Mouse (Mus musculus): ENCODE data around the gene Hoxc12.

Hoxc12 gene

DNA sequence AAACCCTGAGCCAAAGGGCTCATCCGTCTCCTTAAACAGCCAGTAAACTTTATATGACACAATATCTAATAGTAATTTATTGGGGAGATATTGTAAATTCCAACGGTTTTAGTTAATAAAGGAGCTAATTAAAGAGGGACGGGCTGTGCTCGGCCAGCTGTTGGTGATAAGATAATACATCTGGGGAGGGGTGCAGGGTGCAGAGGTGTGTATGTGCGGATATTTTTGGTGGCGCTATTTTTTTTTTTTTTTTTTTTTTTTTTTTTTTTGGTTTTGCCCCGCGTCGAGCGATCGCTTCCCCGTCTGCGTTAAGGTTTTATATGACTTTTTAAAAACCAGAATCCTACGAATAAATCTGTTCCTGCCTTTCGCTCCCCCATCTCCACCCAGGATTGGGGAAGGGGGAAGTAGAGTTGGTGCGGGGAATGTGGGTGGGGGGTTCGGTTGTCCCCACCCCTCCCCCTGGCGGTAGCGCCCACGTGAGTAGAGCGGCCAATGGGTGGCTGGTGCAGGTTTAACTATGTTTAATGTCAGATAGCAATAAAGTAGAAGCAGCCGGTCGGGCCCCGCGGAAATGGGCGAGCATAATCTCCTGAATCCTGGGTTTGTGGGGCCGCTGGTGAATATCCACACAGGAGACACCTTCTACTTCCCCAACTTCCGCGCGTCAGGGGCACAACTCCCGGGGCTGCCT is at the start of gene Hoxc12:
Hoxc12 (plus strand) TSS at position 479 of the 694 bp plus-strand sequence.
- no peak for DNase-seq

DNA sequence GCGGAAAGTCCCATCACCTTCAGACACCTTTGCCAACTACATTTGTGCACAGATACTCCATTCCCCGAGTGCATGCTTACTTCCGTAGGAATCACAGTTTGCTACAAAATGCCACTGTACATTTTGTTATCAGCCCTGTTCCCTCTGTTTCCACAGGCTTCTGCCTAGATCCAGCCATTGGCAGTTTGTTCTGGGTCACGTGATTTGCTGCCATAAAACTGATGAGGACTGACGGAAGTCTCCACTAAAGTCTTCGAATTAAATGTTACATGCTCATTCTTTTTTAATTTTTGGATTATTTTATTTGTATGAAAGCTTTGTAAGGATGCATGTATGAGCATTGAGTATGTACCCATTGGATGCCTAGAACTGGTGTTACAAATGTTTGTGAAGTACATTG is 41.4 kb upstream of the Hoxc12 start:
- DNase-seq: no peak

DNA sequence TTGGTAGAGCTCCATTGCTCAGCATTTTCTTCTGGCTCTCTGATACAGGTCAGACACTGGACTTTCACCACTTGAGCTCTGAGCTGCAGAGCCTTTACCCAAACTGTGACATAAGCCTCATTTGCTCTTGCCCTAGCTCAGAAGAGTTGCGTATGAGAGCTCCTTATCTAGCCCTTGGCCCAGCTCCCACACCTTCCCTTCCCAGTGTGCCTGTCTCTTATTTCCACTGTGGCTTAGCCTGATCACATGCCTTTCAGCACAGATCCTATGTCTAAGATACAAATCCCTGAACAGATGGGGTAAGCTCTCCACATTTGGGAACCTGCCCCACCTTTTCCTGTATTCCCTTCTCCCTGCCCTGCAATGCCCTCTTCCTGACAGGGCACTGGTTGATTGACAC is 31.6 kb upstream of the Hoxc12 start:
- no peak for DNase-seq

DNA sequence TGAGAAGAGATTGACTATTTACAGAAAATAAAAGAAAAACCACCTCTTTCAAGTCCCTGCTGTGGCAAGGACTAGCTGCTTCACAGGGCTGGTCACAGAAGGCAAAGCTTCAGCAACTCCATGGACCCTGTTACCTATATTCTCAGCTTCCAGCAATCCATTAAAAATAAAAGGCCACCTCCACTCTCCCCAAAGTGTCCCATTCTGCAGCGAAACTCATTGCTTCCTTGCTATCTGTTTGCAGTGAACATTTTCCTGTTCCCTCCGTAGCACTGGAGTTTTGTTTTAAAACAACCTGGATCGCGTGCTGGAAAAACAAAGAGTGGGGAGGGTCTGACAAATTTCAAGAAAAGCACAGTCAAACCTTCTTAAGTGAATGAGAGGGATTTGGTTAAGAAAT is 27.0 kb upstream of the Hoxc12 start:
- DNase-seq: no peak

DNA sequence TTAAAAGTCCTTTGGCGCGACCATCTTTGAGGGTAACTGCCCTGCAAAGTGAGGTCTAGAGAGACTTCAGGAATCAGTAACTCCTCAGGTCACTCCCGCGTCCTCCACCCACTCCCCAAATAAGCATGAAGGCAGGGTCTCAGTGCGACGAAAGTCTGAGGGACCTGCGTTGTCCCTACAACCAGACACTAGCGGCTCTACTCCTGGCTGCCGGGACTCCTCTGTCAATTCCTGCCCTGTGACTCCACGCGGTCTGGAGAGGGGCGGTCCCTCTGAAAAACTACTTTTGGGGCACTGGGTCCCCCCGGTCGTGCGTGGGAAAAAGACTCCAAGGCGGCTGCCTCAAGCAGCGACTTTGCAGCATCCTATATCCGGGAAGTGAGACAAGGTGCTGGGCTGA is 26.5 kb upstream of the Hoxc12 start:
- no peak for DNase-seq

DNA sequence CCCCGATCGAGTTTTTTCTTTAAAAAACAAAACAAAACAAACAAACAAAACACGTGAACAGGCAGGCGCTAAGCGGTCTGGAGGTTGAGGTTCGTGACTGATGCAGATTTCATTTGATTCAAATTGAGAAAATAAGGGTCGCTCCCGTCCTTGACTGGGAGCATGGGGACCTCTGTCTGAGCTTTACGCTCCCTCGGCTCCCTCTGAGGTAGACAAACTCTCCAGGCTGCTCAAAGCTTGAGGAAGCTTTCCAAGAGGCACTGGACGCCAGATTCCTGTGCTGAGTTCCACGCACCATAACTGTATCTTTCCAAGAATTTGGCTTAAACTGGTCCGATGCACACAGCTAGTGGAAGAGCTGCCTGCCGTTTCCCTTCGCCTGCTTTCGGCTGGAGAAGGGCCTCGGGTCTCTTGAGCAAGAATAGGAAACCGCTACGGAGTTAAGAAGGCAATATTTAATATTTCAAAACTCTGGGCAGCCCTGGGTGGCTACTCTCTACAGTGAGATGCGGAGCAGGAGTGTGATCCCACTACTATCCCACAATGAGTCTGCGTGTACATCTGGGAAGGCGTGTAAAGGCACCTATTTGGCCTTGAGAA is 26.0 kb upstream of the Hoxc12 start:
- no peak for DNase-seq

DNA sequence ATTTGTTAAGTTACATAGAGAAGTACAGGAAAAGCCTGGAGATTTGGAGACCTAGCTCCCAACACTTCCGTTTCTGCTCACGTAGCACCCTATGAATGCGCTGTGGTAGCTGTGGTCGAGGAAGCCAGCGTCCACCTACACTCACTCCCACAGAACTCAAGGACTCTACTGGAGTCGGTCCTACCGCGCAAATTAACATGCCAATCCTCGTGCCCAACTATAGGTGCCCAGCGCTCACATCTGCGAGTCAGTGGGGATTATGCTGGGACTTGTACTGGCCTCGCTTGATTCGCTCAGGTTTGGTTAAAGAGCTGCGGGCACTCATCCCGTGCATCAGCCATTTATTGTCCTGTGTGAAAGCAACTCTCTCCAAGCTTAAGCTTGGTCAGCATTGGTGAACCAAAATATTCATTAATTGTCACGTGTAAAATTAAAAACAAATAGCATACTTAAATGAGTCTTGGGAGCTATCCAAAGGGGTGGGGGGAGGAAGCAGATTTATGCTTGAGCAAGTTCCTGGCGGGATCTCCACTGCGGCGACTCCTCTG is 23.4 kb upstream of the Hoxc12 start:
- no peak for DNase-seq

DNA sequence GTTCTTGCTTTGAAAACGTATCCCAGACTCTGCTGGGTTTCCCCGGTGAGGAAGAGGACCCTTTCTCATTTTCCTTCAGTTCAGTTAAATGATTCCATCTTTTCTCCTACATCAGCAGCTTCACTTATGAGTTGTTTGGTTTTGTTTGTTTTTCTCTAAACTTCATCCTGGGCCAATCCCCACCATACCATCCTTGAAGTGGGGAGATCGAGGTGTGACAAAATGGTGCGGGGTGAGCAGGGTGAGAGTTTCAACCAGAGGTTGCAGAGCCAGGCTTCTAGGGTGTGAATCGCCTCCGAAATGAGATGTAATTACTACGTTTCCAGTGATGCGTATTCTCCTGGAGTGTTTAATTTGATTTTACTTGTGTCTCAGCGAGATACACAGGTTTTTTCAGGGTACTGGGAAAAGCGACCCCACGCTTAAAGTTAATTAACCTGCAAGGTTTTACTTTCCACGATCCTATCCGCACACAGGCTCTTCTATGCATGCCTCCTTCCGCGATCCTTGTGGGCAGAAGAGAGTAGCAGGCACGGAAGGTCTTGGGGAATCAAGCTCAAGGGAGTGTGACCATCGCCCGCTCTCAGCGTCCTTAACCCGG is 18.5 kb upstream of the Hoxc12 start:
- no peak for DNase-seq

DNA sequence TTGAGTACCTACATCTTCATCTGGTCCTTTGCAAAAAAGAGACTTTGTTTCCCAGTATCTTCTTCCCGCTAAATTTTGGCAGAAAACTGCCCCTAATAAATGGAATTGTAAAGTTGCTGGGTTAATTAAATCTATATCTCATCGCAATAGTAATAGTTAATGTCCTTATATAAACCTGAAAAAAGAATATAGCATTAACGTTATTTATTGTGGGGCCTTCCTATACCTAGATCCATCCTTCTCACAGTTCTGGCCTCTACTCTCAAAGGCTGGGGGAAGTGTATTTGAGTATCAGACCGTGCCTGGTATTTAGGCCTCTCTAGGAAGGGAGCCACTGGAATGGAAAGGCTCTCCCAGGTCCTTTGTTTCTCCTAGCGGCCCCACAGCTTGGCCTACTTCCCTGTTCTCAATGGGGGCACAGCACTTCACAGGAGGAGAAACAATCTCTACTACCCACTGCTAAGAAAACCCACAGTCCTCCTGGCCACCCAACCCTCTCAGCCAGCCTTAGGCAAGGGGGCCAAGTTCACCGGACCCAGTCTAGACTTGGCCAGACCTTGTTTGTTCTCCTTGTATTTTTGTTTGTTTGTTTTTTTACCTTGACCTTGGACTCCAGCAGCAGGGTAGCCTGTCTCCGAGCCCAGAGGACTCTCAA is 17.8 kb upstream of the Hoxc12 start:
- no peak for DNase-seq

DNA sequence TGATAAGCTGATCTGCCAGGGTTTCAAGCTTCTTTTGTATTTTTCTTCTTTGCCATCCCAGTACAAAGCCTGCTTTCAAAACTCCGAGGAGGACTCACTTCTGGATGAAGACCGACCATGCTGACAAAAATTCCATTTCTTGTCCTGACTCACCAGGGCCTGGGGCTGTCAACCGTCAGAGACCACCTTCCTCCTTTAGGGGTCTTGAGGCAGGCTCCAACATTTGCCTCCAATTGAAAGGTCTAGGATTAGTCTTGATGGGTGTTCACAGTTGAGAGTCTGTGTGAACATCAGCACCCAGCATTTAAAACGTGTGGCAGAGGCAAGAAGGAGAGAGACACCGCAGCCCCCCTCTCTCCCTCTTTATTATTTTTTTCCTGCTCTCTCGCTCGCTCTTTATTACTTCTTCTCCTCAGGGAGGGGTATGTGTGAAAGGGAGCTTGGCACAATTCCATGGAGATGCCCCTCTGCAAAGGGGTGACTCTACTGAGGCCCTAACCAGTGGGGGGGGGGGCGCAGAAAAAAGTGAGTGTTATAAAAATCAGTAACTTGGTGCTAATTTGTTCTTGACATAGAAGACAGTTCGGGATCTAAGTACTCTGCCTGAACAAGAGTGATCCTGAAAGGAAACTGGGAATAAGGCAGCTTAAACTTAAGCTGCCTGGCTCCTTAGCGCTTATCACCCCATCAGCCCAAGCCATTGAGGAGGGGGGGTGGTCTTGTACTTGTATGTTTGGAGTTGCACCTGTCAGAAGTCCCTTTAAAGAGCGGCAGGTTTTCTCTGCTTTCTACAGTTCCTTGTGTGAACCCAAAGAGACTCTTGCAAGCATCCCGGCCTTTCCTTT is 17.0 kb upstream of the Hoxc12 start:
- DNase-seq: no peak

DNA sequence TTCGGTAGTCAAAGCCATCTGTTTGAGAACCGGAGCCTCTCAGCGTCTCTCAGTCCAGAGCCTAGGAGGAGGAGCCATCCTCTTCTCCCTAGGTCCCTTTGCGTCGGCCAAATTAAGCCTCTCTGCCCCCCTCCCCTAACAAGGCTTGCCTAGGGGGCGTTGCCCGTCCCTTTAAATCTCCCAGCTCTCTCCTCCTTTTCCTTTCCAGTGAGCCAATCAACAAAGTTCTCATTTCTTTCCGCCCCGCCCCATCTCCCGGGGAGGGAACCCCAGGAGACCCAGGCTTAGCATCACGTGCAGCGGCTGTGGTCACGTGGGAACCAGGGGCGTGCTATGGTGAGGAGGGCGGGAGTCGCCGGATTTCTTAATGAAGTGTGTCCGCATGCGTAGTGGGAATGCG is 15.9 kb upstream of the Hoxc12 start:
- DNase-seq: peak in 1 of 2 experiments; percentile 14

DNA sequence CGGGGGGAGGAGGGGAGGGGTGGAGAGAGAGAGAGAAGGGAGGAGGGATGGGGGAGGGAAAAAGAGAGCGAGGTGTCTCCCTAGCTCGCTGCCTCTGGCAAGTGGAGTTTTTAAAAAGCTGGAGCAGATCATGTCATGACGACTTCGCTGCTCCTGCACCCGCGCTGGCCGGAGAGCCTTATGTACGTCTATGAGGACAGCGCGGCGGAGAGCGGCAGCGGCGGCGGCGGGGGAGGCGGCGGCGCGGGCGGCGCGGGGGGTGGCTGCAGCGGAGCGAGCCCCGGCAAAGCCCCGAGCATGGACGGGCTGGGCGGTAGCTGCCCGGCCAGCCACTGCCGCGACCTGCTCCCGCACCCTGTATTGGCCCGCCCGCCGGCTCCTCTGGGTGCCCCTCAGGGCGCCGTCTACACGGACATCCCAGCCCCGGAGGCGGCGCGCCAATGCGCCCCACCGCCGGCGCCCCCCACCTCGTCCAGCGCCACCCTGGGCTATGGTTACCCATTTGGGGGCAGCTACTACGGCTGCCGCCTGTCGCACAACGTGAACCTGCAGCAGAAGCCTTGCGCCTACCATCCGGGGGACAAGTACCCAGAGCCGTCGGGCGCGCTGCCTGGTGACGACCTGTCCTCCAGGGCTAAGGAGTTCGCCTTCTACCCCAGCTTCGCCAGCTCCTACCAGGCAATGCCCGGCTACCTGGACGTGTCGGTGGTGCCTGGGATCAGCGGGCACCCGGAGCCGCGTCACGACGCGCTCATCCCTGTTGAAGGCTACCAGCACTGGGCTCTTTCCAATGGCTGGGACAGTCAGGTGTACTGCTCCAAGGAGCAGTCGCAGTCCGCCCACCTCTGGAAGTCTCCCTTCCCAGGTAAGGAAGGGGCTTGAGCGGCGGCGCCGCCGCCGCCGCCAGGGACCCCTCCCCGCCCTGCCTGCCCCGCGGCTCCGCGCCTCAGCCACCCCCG is 15.2 kb upstream of the Hoxc12 start, which contains the start of gene Hoxc13:
Hoxc13 (plus strand) TSS at position 51 of the 959 bp plus-strand sequence.
- no peak for DNase-seq

DNA sequence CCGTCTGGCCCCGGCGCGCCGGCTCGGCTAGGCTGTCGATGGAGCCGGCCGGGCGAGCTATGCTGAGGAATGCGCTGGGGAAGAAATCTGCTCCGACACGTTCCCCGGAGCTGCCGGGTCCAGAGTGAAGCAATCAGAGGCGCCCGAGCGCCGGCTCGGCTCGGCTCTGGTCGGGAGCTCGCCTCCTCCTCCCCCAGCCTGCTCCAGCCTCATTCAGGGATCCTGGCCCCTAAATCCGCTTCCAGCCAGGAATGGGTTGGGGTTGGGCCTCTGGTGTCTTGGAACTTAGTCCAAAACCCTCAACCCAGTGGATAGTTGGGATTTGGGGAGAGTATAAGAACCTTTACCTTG is 14.6 kb upstream of the Hoxc12 start:
- DNase-seq: no peak

DNA sequence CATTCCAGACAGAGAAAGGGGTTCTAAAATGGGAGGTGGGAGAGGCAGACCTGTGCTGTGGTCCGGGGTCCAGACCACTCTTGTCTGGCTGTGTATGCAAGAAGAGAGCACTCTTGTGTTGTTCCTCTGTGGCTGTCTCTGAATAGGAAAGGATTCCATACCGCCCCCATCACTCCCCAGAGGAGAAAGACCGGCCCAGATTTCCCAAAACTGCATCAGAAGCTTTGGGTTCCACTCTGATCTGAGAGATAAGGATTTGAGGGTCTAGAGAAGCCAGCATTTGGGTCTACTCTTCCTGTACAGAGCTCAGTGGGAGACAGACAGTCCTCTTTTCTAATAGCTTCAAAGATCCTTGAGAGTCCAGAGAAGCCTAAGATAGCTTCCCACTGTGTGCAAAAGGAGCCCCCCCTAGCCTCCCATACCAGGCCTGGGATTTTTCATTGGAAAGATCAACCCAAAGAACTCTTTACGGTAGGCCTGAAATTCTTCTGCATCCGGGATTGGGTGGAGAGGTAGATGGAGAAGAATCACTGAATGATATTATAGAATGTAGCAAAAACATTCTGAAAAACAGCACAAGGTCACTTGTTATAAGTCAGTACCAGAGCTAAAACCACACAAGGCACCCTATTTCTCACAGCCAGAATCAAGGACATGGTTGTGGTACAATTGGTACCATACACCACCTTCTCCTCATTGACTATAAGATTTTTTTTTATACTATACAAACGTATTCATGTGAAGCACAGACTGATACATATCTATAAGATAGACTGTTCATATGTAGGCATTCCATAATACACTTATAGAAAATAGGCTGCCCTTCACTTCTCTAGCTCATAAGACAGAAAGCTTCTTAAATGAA is 13.7 kb upstream of the Hoxc12 start:
- DNase-seq: no peak

DNA sequence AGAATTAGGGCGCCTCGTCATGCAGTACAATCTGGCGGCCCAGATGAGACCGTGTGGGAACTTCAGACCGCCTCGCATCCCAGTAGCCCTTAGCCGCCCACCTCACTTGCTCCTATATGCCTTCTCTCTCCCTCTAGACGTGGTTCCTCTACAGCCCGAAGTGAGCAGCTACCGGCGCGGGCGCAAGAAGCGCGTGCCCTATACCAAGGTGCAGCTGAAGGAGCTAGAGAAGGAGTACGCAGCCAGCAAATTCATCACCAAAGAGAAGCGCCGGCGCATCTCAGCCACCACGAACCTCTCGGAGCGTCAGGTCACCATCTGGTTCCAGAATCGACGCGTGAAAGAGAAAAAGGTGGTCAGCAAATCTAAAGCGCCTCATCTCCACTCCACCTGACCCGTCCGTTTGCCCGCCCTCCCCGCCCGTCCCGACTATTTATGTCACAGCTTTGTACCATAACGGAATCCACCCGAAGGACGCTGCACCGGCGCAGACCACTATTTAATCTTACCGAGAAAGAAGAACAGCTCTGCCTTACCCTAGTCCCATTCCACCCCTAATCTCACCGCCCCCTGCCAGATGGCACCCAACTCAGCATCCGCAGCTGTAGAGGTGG is 9.4 kb upstream of the Hoxc12 start:
- no peak for DNase-seq

DNA sequence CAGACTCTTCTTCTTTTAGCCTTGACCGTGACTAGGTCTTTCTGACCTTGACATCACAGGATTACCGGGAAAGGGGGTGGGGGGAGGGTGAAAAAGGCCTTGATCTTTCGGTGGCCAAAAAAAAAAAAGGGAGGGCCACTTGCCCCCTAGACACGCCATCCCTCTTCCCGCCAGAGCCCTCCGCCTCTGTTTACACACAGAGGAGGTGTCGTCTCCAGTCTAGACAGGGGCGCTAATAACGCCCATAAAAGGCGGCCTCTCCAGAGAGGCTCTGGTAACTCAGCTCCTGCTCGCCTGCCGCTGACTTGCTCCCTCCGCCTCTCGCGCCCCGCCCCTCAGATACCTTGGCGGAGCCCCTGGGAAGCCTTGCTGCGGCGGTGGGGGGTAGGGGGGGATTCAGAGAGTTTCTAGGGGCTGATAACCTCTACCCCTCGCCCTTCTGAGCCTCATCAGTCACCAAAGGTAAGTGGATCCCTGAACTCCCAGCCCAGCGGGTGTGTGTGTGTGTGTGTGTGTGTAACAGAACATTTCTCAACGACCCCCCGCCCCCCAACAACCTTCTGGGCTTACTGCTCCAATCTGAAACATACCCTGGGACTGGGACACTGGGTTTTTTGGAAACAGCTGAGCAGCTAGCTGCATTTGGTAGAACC is 4.7 kb upstream of the Hoxc12 start:
- no peak for DNase-seq

DNA sequence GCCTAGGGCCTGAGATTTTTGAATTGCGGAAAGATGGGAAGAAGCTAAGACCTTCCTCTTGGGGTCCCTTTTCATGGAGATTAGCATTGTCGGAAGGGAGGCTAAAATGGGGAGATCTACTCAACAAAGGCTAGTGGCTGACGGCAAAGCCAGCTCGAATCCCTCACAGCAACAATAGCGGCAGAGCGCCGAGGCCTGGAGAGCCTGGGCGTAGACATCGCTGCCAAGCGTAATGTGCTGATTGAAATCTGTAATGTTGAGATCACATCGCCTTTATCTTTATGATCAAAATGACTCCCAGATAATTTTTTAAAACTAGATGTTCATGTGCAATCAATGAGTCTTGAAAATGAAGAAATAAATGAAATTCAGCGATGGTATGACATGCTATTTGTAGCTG is 2.1 kb upstream of the Hoxc12 start:
- no peak for DNase-seq

DNA sequence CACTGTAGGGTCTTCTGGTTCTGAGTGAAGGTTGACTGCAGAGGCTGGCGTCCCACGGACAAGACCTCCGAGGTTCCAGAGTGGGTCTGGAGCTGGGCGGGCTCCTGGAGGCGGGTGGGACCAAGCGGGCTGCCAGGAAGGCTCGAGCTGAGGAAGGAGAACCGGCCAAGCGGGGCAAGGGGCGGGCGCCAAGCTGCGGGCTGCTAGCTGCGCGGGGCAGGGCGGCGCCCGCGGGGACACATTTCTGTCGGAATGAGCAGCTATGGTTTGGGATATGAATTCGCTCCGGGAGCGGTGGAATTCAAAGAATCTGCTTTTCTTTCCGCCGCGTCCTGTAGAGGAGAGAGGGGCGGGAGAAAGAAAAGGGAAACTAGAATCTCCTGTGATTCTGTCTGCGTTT is 1.7 kb upstream of the Hoxc12 start:
- DNase-seq: no peak

DNA sequence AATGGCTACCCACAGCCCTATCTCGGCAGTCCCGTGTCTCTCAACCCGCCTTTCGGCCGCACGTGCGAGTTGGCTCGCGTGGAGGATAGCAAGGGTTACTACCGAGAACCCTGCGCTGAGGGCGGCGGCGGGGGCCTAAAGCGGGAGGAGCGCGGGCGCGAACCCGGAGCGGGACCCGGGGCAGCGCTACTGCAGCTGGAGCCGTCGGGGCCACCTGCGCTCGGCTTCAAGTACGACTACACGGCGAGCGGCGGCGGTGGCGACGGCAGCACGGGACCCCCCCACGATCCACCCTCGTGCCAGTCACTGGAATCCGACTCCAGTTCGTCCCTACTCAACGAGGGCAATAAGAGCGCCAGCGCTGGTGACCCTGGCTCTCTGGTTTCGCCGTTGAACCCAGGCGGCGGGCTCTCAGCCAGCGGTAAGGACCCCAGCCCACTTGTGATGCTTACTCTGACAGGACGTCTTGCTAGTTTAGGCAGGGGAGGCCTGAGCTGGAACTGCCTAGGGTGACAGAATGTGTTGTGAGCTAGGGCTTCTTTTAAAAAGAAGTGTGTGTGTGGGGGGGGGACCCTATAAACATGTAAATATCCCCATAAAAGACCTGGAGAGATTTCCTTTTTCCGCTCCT is 594 bp downstream of the Hoxc12 start:
- no peak for DNase-seq

All from thymus, postnatal 36 days (tissue).